Mouse (Mus musculus) kidney, adult 2 months (tissue): Measurements from ENCODE around the gene Ift22. TPM values are rescaled to one million over a fixed set of nuclear protein-coding genes. Genes with fewer than 3 reads are reported as not detected.
"Not testable (repeated sequence)": the region's sequence is repeated elsewhere in the genome, so short reads cannot be mapped to it uniquely, and the experiment has no call there.

Experiments used
- DNase-seq: peaks from one replicate; pipeline ENCODE4 v3.0.0; 2021
- H3K27ac ChIP-seq: fragments of 200-500 bp; 2 replicates; pipeline ENCODE4 v1.5.1; 2012; ENCODE audit warnings: low read depth, low read length, control low read depth, inconsistent platforms; ENCODE audit not compliant: insufficient read depth
- H3K27me3 ChIP-seq: fragments of 200-500 bp; replicated peaks from 2 replicates; pipeline ENCODE4 v1.6.1; 2012; ENCODE audit warnings: mild to moderate bottlenecking, moderate library complexity, low read length, inconsistent platforms; ENCODE audit not compliant: control insufficient read depth, insufficient read depth
- H3K36me3 ChIP-seq: fragments of 200-500 bp; 2 replicates; pipeline ENCODE4 v1.6.1; 2012; ENCODE audit warnings: mild to moderate bottlenecking, moderate library complexity, low read length, inconsistent platforms; ENCODE audit not compliant: control insufficient read depth, insufficient read depth
- H3K4me1 ChIP-seq: fragments of 200-500 bp; 2 replicates; pipeline ENCODE4 v1.6.1; 2011; ENCODE audit warnings: low read length; ENCODE audit not compliant: control insufficient read depth, insufficient read depth
- H3K4me3 ChIP-seq: fragments of 200-500 bp; 2 replicates; pipeline ENCODE4 v1.5.1; 2011; ENCODE audit warnings: mild to moderate bottlenecking, low read depth, low read length, control low read depth; ENCODE audit not compliant: insufficient read depth
- CTCF ChIP-seq: fragments of 200-500 bp; conservative IDR thresholded peaks from 2 replicates; pipeline ENCODE4 v1.5.1; 2011; ENCODE audit warnings: low read depth, mild to moderate bottlenecking, control low read depth, low read length, moderate library complexity, mixed read lengths; ENCODE audit not compliant: insufficient read depth, insufficient read length
- POLR2A ChIP-seq: fragments of 200-500 bp; IDR thresholded peaks from one replicate; pipeline ENCODE4 v1.6.1; 2011; ENCODE audit warnings: low read depth, low read length, control low read depth
- WGBS: fragments of 180-500 bp; shearing (Covaris S2); methylation state at CpG from one replicate; pipeline ENCODE4 v1.1.7; 2018; 5-methylcytosine and 5-hydroxymethylcytosine counted together
- polyA plus RNA-seq: library from polyadenylated mRNA; depleted of rRNA; stranded (reverse); fragments of >200 nt; gene quantifications from 2 replicates; pipeline ENCODE4 v1.2.3, GENCODE M21; 2012

Gene Ift22
- polyA plus RNA-seq, 1 experiment, result 26.5 TPM

- H3K4me1 ChIP-seq, result no peaks in the 10 kb centered on the region
- H3K4me3 ChIP-seq, result no peak overlapping the region
- H3K27me3 ChIP-seq, result no peaks in the 10 kb centered on the region
- H3K36me3 ChIP-seq, result no peaks in the 10 kb centered on the region
- no peak overlapping the region for H3K27ac ChIP-seq
- TF ChIP-seq POLR2A (no peak), CTCF (no peak)
- DNase-seq, result no peak
Observed at GRCm38 (mm10) chr5:136947874-136948273, 39.9 kb downstream of the Ift22 start.

- H3K36me3 ChIP-seq, H3K4me1 ChIP-seq, H3K4me3 ChIP-seq, H3K27ac ChIP-seq, H3K27me3 ChIP-seq: not testable (repeated sequence)
- DNase-seq, result peak; percentile 22
- WGBS, result 78% methylated on average over 14 of the region's 14 CpGs
Observed at GRCm38 (mm10) chr5:136949551-136950336, 41.8 kb downstream of the Ift22 start.

GRCm38 (mm10) chr5:136950521-136950920, 42.6 kb downstream of the Ift22 start:
- Histone ChIP-seq H3K36me3 (no peaks in the 10 kb centered on the region), H3K27me3 (no peaks in the 10 kb centered on the region), H3K4me3 (no peak overlapping the region), H3K27ac (no peak overlapping the region), H3K4me1 (peaks cover 2% of the 10 kb centered on the region; the same call in 1 of the 2 replicates)
- DNase-seq, result no peak
- TF ChIP-seq POLR2A (no peak), CTCF (no peak)
- 93% methylated on average over 6 of the region's 6 CpGs for WGBS

- TF ChIP-seq POLR2A (no peak), CTCF (no peak)
- WGBS, result 68% methylated on average over 4 of the region's 4 CpGs
- H3K27ac ChIP-seq, result no peak overlapping the region
- no peak for DNase-seq
- H3K27me3 ChIP-seq, result no peaks in the 10 kb centered on the region
- peaks cover 11% of the 10 kb centered on the region; the same call in 1 of the 2 replicates for H3K4me1 ChIP-seq
- H3K4me3 ChIP-seq, result no peak overlapping the region
- H3K36me3 ChIP-seq, result no peaks in the 10 kb centered on the region
Observed at GRCm38 (mm10) chr5:136952153-136952552, 44.2 kb downstream of the Ift22 start.

- peak within 1 kb of the TSS; percentile 91 for H3K4me3 ChIP-seq
- peak; percentile 98 for DNase-seq
- H3K4me1 ChIP-seq, result peaks cover 11% of the 10 kb centered on the region; the same call in 1 of the 2 replicates
- H3K27me3 ChIP-seq, result no peaks in the 10 kb centered on the region
- TF ChIP-seq CTCF (no peak), POLR2A (peak; percentile 21)
- WGBS, result under 1% methylated on average over 23 of the region's 23 CpGs
- H3K36me3 ChIP-seq, result no peaks in the 10 kb centered on the region
- H3K27ac ChIP-seq, result peak within 1 kb of the TSS; percentile 85
Observed at GRCm38 (mm10) chr5:136953015-136953414, 45.1 kb downstream of the Ift22 start, which contains the start of gene Fis1. TSS of gene Fis1 (plus strand) at chr5:136953275.

GRCm38 (mm10) chr5:136953440-136953951, 45.5 kb downstream of the Ift22 start:
- TF ChIP-seq POLR2A (no peak), CTCF (no peak)
- Histone ChIP-seq H3K4me3 (peak overlapping the region; percentile 91), H3K36me3 (no peaks in the 10 kb centered on the region), H3K27me3 (no peaks in the 10 kb centered on the region), H3K4me1 (peaks cover 13% of the 10 kb centered on the region), H3K27ac (peak overlapping the region; percentile 85)
- WGBS, result under 1% methylated on average over 12 of the region's 12 CpGs
- peak; percentile 72 for DNase-seq

- H3K4me1 ChIP-seq, result peaks cover 21% of the 10 kb centered on the region
- DNase-seq, result peak; percentile 46
- 59% methylated on average over 4 of the region's 4 CpGs for WGBS
- H3K4me3 ChIP-seq, result no peak overlapping the region
- TF ChIP-seq POLR2A, result no peak
- TF ChIP-seq CTCF, result no peak
- no peak overlapping the region for H3K27ac ChIP-seq
- no peaks in the 10 kb centered on the region for H3K27me3 ChIP-seq
- no peaks in the 10 kb centered on the region for H3K36me3 ChIP-seq
Observed at GRCm38 (mm10) chr5:136955622-136956021, 47.7 kb downstream of the Ift22 start.
